Mouse (Mus musculus) layer of hippocampus, adult 8-10 months (tissue): Measurements from ENCODE around the gene Stk38l. TPM values are rescaled to one million over a fixed set of nuclear protein-coding genes. Genes with fewer than 3 reads are reported as not detected.
"Not testable (repeated sequence)": the region's sequence is repeated elsewhere in the genome, so short reads cannot be mapped to it uniquely, and the experiment has no call there.

Experiments used
- DNase-seq, 2 experiments: peaks; one replicate each; pipeline ENCODE4 v3.0.0; 2022; ENCODE audit warnings: low spot score in 2 of 2
- total RNA-seq, 4 experiments: library from RNA; stranded (reverse); gene quantifications; 2 replicates each; pipeline ENCODE4 v1.2.4; 2022

Gene Stk38l
- total RNA-seq, 4 experiments from 2014 or later: 23.6 to 29.2 (median 24.9) TPM

- DNase-seq: no peak
These were observed 45.4 kb downstream of the Stk38l start for GRCm38 (mm10) chr6:146770005-146770745.

GRCm38 (mm10) chr6:146770808-146771207, 46.0 kb downstream of the Stk38l start:
- DNase-seq: no peak

- DNase-seq: not testable (repeated sequence)
These were observed 51.1 kb downstream of the Stk38l start for GRCm38 (mm10) chr6:146775864-146776263.

- no peak for DNase-seq
These were observed 52.0 kb downstream of the Stk38l start for GRCm38 (mm10) chr6:146776610-146777389.

- DNase-seq: no peak
These were observed 53.3 kb downstream of the Stk38l start for GRCm38 (mm10) chr6:146778055-146778454.

GRCm38 (mm10) chr6:146781566-146781965, 56.8 kb downstream of the Stk38l start:
- no peak for DNase-seq

GRCm38 (mm10) chr6:146793527-146793926, 68.7 kb downstream of the Stk38l start:
- no peak for DNase-seq

- DNase-seq: no peak
These were observed 70.5 kb downstream of the Stk38l start for GRCm38 (mm10) chr6:146795166-146795923.

GRCm38 (mm10) chr6:146795924-146796545, 71.2 kb downstream of the Stk38l start, which contains the start of gene Arntl2:
Arntl2 (plus strand) TSS chr6:146796055.
- DNase-seq: peak; percentile 40 to 54

GRCm38 (mm10) chr6:146797446-146797845, 72.7 kb downstream of the Stk38l start:
- DNase-seq: no peak

GRCm38 (mm10) chr6:146809991-146810390, 85.2 kb downstream of the Stk38l start:
- DNase-seq: no peak

- DNase-seq: no peak
These were observed 88.2 kb downstream of the Stk38l start for GRCm38 (mm10) chr6:146813007-146813406.

- DNase-seq: no peak
These were observed 95.6 kb downstream of the Stk38l start for GRCm38 (mm10) chr6:146820177-146820965.

- no peak for DNase-seq
These were observed 97.2 kb downstream of the Stk38l start for GRCm38 (mm10) chr6:146821958-146822357.

GRCm38 (mm10) chr6:146824727-146825486, 100.1 kb downstream of the Stk38l start:
- DNase-seq: peak in 1 of 2 experiments; percentile 58

GRCm38 (mm10) chr6:146825487-146825773, 100.6 kb downstream of the Stk38l start:
- no peak for DNase-seq
